Mouse (Mus musculus) lung, postnatal 0 days (tissue): ENCODE data around the gene Abcb4. TPM values are rescaled to one million over a fixed set of nuclear protein-coding genes. Genes with fewer than 3 reads are reported as not detected.
"Not testable (repeated sequence)": the region's sequence is repeated elsewhere in the genome, so short reads cannot be mapped to it uniquely, and the experiment has no call there.

Experiments
- ATAC-seq: fragments of 200-750 bp; cut with Nextera tagmentation; 2 replicates; pipeline ENCODE4 v1.8.0; 2017; ENCODE audit warnings: moderate library complexity
- DNase-seq: peaks from one replicate; pipeline ENCODE4 v3.0.0-alpha.2; 2016; ENCODE audit warnings: low spot score
- H3K27ac ChIP-seq: fragments of 300-500 bp; sonication (generic); 2 replicates; pipeline ENCODE4 v1.5.1; 2014; ENCODE audit warnings: antibody characterized with exemption, mild to moderate bottlenecking, low read length, mixed read lengths
- H3K27me3 ChIP-seq: fragments of 300-500 bp; sonication (generic); replicated peaks from 2 replicates; pipeline ENCODE4 v1.6.1; 2014; ENCODE audit warnings: low read length, mixed read lengths; ENCODE audit not compliant: insufficient read depth
- H3K36me3 ChIP-seq: fragments of 300-500 bp; sonication (generic); 2 replicates; pipeline ENCODE4 v1.6.1; 2014; ENCODE audit warnings: low read length, mixed read lengths; ENCODE audit not compliant: insufficient read depth
- H3K4me1 ChIP-seq: fragments of 300-500 bp; sonication (generic); 2 replicates; pipeline ENCODE4 v1.6.1; 2014; ENCODE audit warnings: antibody characterized with exemption, low read depth, low read length, mixed read lengths; ENCODE audit not compliant: insufficient read depth
- H3K4me2 ChIP-seq: fragments of 300-500 bp; sonication (generic); replicated peaks from 2 replicates; pipeline ENCODE4 v1.6.1; 2014; ENCODE audit warnings: low read depth, mild to moderate bottlenecking, low read length, moderate library complexity, mixed read lengths
- H3K4me3 ChIP-seq: fragments of 300-500 bp; sonication (generic); 2 replicates; pipeline ENCODE4 v1.5.1; 2014; ENCODE audit warnings: low read depth, low read length
- H3K9ac ChIP-seq: fragments of 300-500 bp; sonication (generic); replicated peaks from 2 replicates; pipeline ENCODE4 v1.6.1; 2014; ENCODE audit warnings: low read depth, mild to moderate bottlenecking
- H3K9me3 ChIP-seq: fragments of 300-500 bp; sonication (generic); 2 replicates; pipeline ENCODE4 v1.6.1; 2016; ENCODE audit warnings: low read length, mixed read lengths
- CTCF ChIP-seq: IDR thresholded peaks from 2 replicates; pipeline ENCODE4 v1.5.1; 2016; ENCODE audit warnings: antibody characterized with exemption, mild to moderate bottlenecking
- EP300 ChIP-seq: IDR thresholded peaks from 2 replicates; pipeline ENCODE4 v1.6.1; 2016; ENCODE audit warnings: antibody characterized with exemption, mild to moderate bottlenecking, control low read depth
- WGBS: fragments of 180-500 bp; shearing (Covaris S2); extraction: QIAGEN DNeasy Blood & Tissue Kit; methylation state at CpG from one replicate; pipeline ENCODE4 v1.1.7; 2014; 5-methylcytosine and 5-hydroxymethylcytosine counted together
- polyA plus RNA-seq: library from polyadenylated mRNA; unstranded; fragments of >200 nt; fragmentation: Nextera tagmentation; extraction: Ambion mirVana; gene quantifications from 2 replicates; pipeline ENCODE4 v1.2.1, GENCODE M21; 2015

The Abcb4 gene
- polyA plus RNA-seq, result 0.12 and 0.47 TPM in 2 replicates

- Histone ChIP-seq H3K4me3 (peak within 1 kb of the TSS; percentile 50), H3K9me3 (no peaks in the 10 kb centered on the region), H3K9ac (peak within 1 kb of the TSS; percentile 32; the same call in 1 of the 2 replicates), H3K4me2 (peak within 1 kb of the TSS; percentile 95), H3K4me1 (no peaks in the 10 kb centered on the region), H3K27me3 (peaks cover 4% of the 10 kb centered on the region; the same call in 1 of the 2 replicates), H3K27ac (no peak within 1 kb of the TSS), H3K36me3 (no peaks in the 10 kb centered on the region)
- WGBS, result 1% methylated on average over 32 of the region's 65 CpGs
- TF ChIP-seq EP300, result no peak
- TF ChIP-seq CTCF, result peak; percentile 54
- peak; percentile 43 for DNase-seq
- peak; percentile 76 for ATAC-seq
Observed at GRCm38 (mm10) chr5:8893300-8894103, at the start of gene Abcb4. Gene Abcb4 (plus strand): TSS chr5:8893717.

GRCm38 (mm10) chr5:8848607-8849575 lies 44.6 kb upstream of the Abcb4 start:
- not testable (repeated sequence) for DNase-seq, H3K9me3 ChIP-seq, H3K9ac ChIP-seq, H3K27me3 ChIP-seq, ATAC-seq, H3K4me1 ChIP-seq, H3K4me2 ChIP-seq, H3K27ac ChIP-seq, H3K36me3 ChIP-seq, H3K4me3 ChIP-seq
- WGBS, result 68% methylated on average over 5 of the region's 9 CpGs

DNA sequence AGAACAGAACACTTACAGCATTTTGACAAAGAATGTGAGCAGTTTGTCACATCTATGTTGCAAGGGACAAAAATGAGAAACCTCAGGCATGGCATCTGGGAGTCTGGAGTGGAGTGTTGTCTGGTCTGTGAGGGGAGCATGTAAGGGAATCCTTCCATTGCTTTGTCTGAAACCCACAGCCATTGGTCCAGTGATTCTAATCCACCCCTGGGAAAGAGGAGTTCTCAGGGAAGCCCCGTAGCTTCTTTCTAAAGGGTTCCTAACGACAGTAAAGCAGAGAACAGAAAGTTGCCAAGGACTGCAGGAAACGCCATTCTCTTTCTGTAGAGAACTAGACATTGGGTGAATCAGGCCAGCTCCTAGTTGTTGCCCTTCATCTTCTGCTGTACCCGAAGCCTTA lies 42.7 kb upstream of the Abcb4 start:
- no peak overlapping the region for H3K4me3 ChIP-seq
- H3K9me3 ChIP-seq, result no peaks in the 10 kb centered on the region
- H3K27me3 ChIP-seq, result no peaks in the 10 kb centered on the region
- TF ChIP-seq CTCF (no peak), EP300 (no peak)
- ATAC-seq (no peak), DNase-seq (no peak)
- H3K4me1 ChIP-seq, result no peaks in the 10 kb centered on the region
- H3K9ac ChIP-seq, result no peak overlapping the region
- 67% methylated on average over 4 of the region's 4 CpGs for WGBS
- H3K4me2 ChIP-seq, result no peak overlapping the region
- H3K36me3 ChIP-seq, result no peaks in the 10 kb centered on the region
- H3K27ac ChIP-seq, result no peak overlapping the region

- no peak overlapping the region for H3K9ac ChIP-seq
- H3K4me3 ChIP-seq, result no peak overlapping the region
- no peaks in the 10 kb centered on the region for H3K36me3 ChIP-seq
- ATAC-seq, result no peak
- H3K4me2 ChIP-seq, result no peak overlapping the region
- no peaks in the 10 kb centered on the region for H3K4me1 ChIP-seq
- H3K9me3 ChIP-seq, result no peaks in the 10 kb centered on the region
- H3K27me3 ChIP-seq, result no peaks in the 10 kb centered on the region
- TF ChIP-seq EP300, result no peak
- TF ChIP-seq CTCF, result no peak
- no peak overlapping the region for H3K27ac ChIP-seq
- DNase-seq, result no peak
- 67% methylated on average over 6 of the region's 6 CpGs for WGBS
Observed at GRCm38 (mm10) chr5:8857201-8857600, 36.3 kb upstream of the Abcb4 start.

- 53% methylated on average over 1 of the region's 1 CpGs for WGBS
- Histone ChIP-seq H3K36me3 (no peaks in the 10 kb centered on the region), H3K9ac (no peak overlapping the region), H3K4me2 (no peak overlapping the region), H3K4me1 (no peaks in the 10 kb centered on the region), H3K4me3 (no peak overlapping the region), H3K9me3 (no peaks in the 10 kb centered on the region), H3K27me3 (no peaks in the 10 kb centered on the region), H3K27ac (no peak overlapping the region)
- TF ChIP-seq CTCF (no peak), EP300 (no peak)
- ATAC-seq (no peak), DNase-seq (no peak)
Observed at GRCm38 (mm10) chr5:8861811-8862210, 31.7 kb upstream of the Abcb4 start.
